Mouse (Mus musculus) heart, embryonic 13.5 days (tissue): Measurements from ENCODE around the gene Cenpf. TPM values are rescaled to one million over a fixed set of nuclear protein-coding genes. Genes with fewer than 3 reads are reported as not detected.
A peak's percentile ranks its signal among the peaks of the same experiment; 100 is the strongest.

Experiments used
- ATAC-seq: fragments of 200-750 bp; cut with Nextera tagmentation; 2 replicates; pipeline ENCODE4 v1.8.0; 2017; ENCODE audit warnings: moderate TSS enrichment; ENCODE audit not compliant: insufficient number of reproducible peaks, low FRiP score, low TSS enrichment; ENCODE audit errors: extremely low read depth
- H3K27ac ChIP-seq: fragments of 300-500 bp; sonication (generic); replicated peaks from 2 replicates; pipeline ENCODE4 v1.5.1; 2015; ENCODE audit warnings: moderate library complexity, mild to moderate bottlenecking, inconsistent platforms
- H3K27me3 ChIP-seq: fragments of 300-500 bp; sonication (generic); replicated peaks from 2 replicates; pipeline ENCODE4 v1.6.1; 2015; ENCODE audit warnings: mild to moderate bottlenecking, inconsistent platforms
- H3K36me3 ChIP-seq: fragments of 300-500 bp; sonication (generic); 2 replicates; pipeline ENCODE4 v1.6.1; 2015; ENCODE audit warnings: mild to moderate bottlenecking, inconsistent platforms
- H3K4me1 ChIP-seq: fragments of 300-500 bp; sonication (generic); 2 replicates; pipeline ENCODE4 v1.6.1; 2015; ENCODE audit warnings: inconsistent platforms
- H3K4me2 ChIP-seq: fragments of 300-500 bp; sonication (generic); 2 replicates; pipeline ENCODE4 v1.6.1; 2015; ENCODE audit warnings: inconsistent platforms, mild to moderate bottlenecking, moderate library complexity
- H3K4me3 ChIP-seq: fragments of 300-500 bp; sonication (generic); 2 replicates; pipeline ENCODE4 v1.5.1; 2015; ENCODE audit warnings: moderate library complexity, mild to moderate bottlenecking, inconsistent platforms
- H3K9ac ChIP-seq: fragments of 300-500 bp; sonication (generic); 2 replicates; pipeline ENCODE4 v1.6.1; 2015; ENCODE audit warnings: inconsistent platforms, mild to moderate bottlenecking, moderate library complexity
- H3K9me3 ChIP-seq: fragments of 300-500 bp; sonication (generic); 2 replicates; pipeline ENCODE4 v1.6.1; 2016; ENCODE audit warnings: inconsistent platforms
- WGBS: fragments of 180-500 bp; shearing (Covaris S2); methylation state at CpG from one replicate; pipeline ENCODE4 v1.1.7; 2015; ENCODE audit warnings: mixed read lengths; 5-methylcytosine and 5-hydroxymethylcytosine counted together
- polyA plus RNA-seq: library from polyadenylated mRNA; unstranded; fragments of >200 nt; fragmentation: Nextera tagmentation; extraction: Ambion mirVana; gene quantifications from 2 replicates; pipeline ENCODE4 v1.2.1, GENCODE M21; 2015

Gene Cenpf
- polyA plus RNA-seq, 1 experiment from 2014 or later: 59.5 TPM

GRCm38 (mm10) chr1:189715915-189716797, 28.3 kb upstream of the Cenpf start:
- no peak overlapping the region for H3K4me2 ChIP-seq
- no peak; the same call in 1 of the 2 replicates for ATAC-seq
- H3K4me3 ChIP-seq: no peak overlapping the region
- H3K36me3 ChIP-seq: no peaks in the 10 kb centered on the region
- 52% methylated on average over 19 of the region's 19 CpGs for WGBS
- H3K9me3 ChIP-seq: peaks cover 7% of the 10 kb centered on the region; the same call in 1 of the 2 replicates
- H3K4me1 ChIP-seq: peaks cover 7% of the 10 kb centered on the region; the same call in 1 of the 2 replicates
- no peaks in the 10 kb centered on the region for H3K27me3 ChIP-seq
- 0 out of 2 replicates have a peak overlapping the region, but pooled peaks have one; percentile 33 for H3K9ac ChIP-seq
- no peak overlapping the region for H3K27ac ChIP-seq

- Histone ChIP-seq H3K4me2 (no peak overlapping the region), H3K4me3 (no peak overlapping the region), H3K36me3 (no peaks in the 10 kb centered on the region), H3K27me3 (no peaks in the 10 kb centered on the region), H3K27ac (no peak overlapping the region), H3K4me1 (peaks cover 19% of the 10 kb centered on the region), H3K9ac (no peak overlapping the region), H3K9me3 (no peaks in the 10 kb centered on the region)
- 62% methylated on average over 8 of the region's 8 CpGs for WGBS
- ATAC-seq: no peak
Observed at GRCm38 (mm10) chr1:189709001-189709400, 21.1 kb upstream of the Cenpf start.

- Histone ChIP-seq H3K27ac (no peak overlapping the region), H3K4me1 (peaks cover 19% of the 10 kb centered on the region), H3K9ac (no peak overlapping the region), H3K4me2 (no peak overlapping the region), H3K4me3 (no peak overlapping the region), H3K9me3 (no peaks in the 10 kb centered on the region), H3K36me3 (no peaks in the 10 kb centered on the region), H3K27me3 (no peaks in the 10 kb centered on the region)
- WGBS: 57% methylated on average over 5 of the region's 5 CpGs
- no peak; the same call in 1 of the 2 replicates for ATAC-seq
Observed at GRCm38 (mm10) chr1:189707419-189707818, 19.5 kb upstream of the Cenpf start.

GRCm38 (mm10) chr1:189707014-189707413, 19.1 kb upstream of the Cenpf start:
- Histone ChIP-seq H3K4me2 (no peak overlapping the region), H3K27ac (no peak overlapping the region), H3K9me3 (no peaks in the 10 kb centered on the region), H3K27me3 (0 out of 2 replicates have a peak, but pooled peaks cover 1% of the 10 kb centered on the region), H3K4me1 (peaks cover 19% of the 10 kb centered on the region), H3K4me3 (no peak overlapping the region), H3K36me3 (no peaks in the 10 kb centered on the region), H3K9ac (no peak overlapping the region)
- ATAC-seq: no peak

GRCm38 (mm10) chr1:189706040-189706645, 18.3 kb upstream of the Cenpf start:
- Histone ChIP-seq H3K4me3 (no peak overlapping the region), H3K36me3 (no peaks in the 10 kb centered on the region), H3K27me3 (0 out of 2 replicates have a peak, but pooled peaks cover 4% of the 10 kb centered on the region), H3K4me1 (peaks cover 19% of the 10 kb centered on the region), H3K4me2 (no peak overlapping the region), H3K9me3 (no peaks in the 10 kb centered on the region), H3K27ac (no peak overlapping the region), H3K9ac (no peak overlapping the region)
- 69% methylated on average over 12 of the region's 12 CpGs for whole genome bisulfite sequencing
- no peak for ATAC-seq

- Histone ChIP-seq H3K9me3 (no peaks in the 10 kb centered on the region), H3K4me2 (no peak overlapping the region), H3K4me1 (peaks cover 18% of the 10 kb centered on the region), H3K9ac (no peak overlapping the region), H3K4me3 (no peak overlapping the region), H3K27me3 (peaks cover 9% of the 10 kb centered on the region; the same call in 1 of the 2 replicates), H3K36me3 (no peaks in the 10 kb centered on the region), H3K27ac (no peak overlapping the region)
- ATAC-seq: no peak
- WGBS: 75% methylated on average over 7 of the region's 7 CpGs
Observed at GRCm38 (mm10) chr1:189703591-189703990, 15.7 kb upstream of the Cenpf start.

GRCm38 (mm10) chr1:189703156-189703555, 15.3 kb upstream of the Cenpf start:
- 0 out of 2 replicates have a peak overlapping the region, but pooled peaks have one; percentile 33 for H3K9ac ChIP-seq
- no peak overlapping the region for H3K4me2 ChIP-seq
- ATAC-seq: no peak
- H3K9me3 ChIP-seq: no peaks in the 10 kb centered on the region
- H3K4me1 ChIP-seq: peaks cover 22% of the 10 kb centered on the region
- no peak overlapping the region for H3K27ac ChIP-seq
- WGBS: 49% methylated on average over 7 of the region's 7 CpGs
- no peaks in the 10 kb centered on the region for H3K36me3 ChIP-seq
- no peak overlapping the region for H3K4me3 ChIP-seq
- peaks cover 9% of the 10 kb centered on the region; the same call in 1 of the 2 replicates for H3K27me3 ChIP-seq

- WGBS: under 1% methylated on average over 6 of the region's 6 CpGs
- no peak overlapping the region for H3K4me3 ChIP-seq
- H3K27ac ChIP-seq: no peak overlapping the region
- no peaks in the 10 kb centered on the region for H3K36me3 ChIP-seq
- H3K9ac ChIP-seq: no peak overlapping the region
- no peak overlapping the region for H3K4me2 ChIP-seq
- ATAC-seq: no peak
- H3K9me3 ChIP-seq: no peaks in the 10 kb centered on the region
- peaks cover 9% of the 10 kb centered on the region; the same call in 1 of the 2 replicates for H3K27me3 ChIP-seq
- peaks cover 27% of the 10 kb centered on the region for H3K4me1 ChIP-seq
Observed at GRCm38 (mm10) chr1:189700990-189701389, 13.1 kb upstream of the Cenpf start.

GRCm38 (mm10) chr1:189700186-189700585, 12.3 kb upstream of the Cenpf start:
- H3K9me3 ChIP-seq: no peaks in the 10 kb centered on the region
- H3K4me2 ChIP-seq: no peak overlapping the region
- no peaks in the 10 kb centered on the region for H3K36me3 ChIP-seq
- H3K9ac ChIP-seq: no peak overlapping the region
- peaks cover 9% of the 10 kb centered on the region; the same call in 1 of the 2 replicates for H3K27me3 ChIP-seq
- H3K27ac ChIP-seq: no peak overlapping the region
- WGBS: 61% methylated on average over 6 of the region's 6 CpGs
- no peak for ATAC-seq
- H3K4me3 ChIP-seq: no peak overlapping the region
- peaks cover 33% of the 10 kb centered on the region for H3K4me1 ChIP-seq

- H3K9ac ChIP-seq: no peak overlapping the region
- H3K4me2 ChIP-seq: peak overlapping the region; percentile 26
- no peak overlapping the region for H3K4me3 ChIP-seq
- no peaks in the 10 kb centered on the region for H3K36me3 ChIP-seq
- 27% methylated on average over 4 of the region's 4 CpGs for WGBS
- H3K9me3 ChIP-seq: no peaks in the 10 kb centered on the region
- peaks cover 9% of the 10 kb centered on the region; the same call in 1 of the 2 replicates for H3K27me3 ChIP-seq
- ATAC-seq: peak; percentile 74; the same call in 1 of the 2 replicates
- H3K27ac ChIP-seq: peak overlapping the region; percentile 80
- H3K4me1 ChIP-seq: peaks cover 33% of the 10 kb centered on the region
Observed at GRCm38 (mm10) chr1:189698416-189698815, 10.5 kb upstream of the Cenpf start.

- H3K9ac ChIP-seq: no peak overlapping the region
- no peak overlapping the region for H3K4me2 ChIP-seq
- peak overlapping the region; percentile 26 for H3K27ac ChIP-seq
- H3K36me3 ChIP-seq: no peaks in the 10 kb centered on the region
- H3K9me3 ChIP-seq: no peaks in the 10 kb centered on the region
- ATAC-seq: no peak
- H3K4me1 ChIP-seq: peaks cover 33% of the 10 kb centered on the region
- peaks cover 3% of the 10 kb centered on the region; the same call in 1 of the 2 replicates for H3K27me3 ChIP-seq
- no peak overlapping the region for H3K4me3 ChIP-seq
Observed at GRCm38 (mm10) chr1:189695321-189695720, 7.4 kb upstream of the Cenpf start.
